Mouse (Mus musculus): ENCODE results near the gene Ntf5.
"Not testable (repeated sequence)": the region's sequence is repeated elsewhere in the genome, so short reads cannot be mapped to it uniquely, and the experiment has no call there.

The Ntf5 gene

GRCm38 (mm10) chr7:45462868-45463267 lies 49.4 kb downstream of the Ntf5 start:
- DNase-seq: not testable (repeated sequence)

GRCm38 (mm10) chr7:45463987-45464778 lies 50.7 kb downstream of the Ntf5 start:
- DNase-seq: no peak

GRCm38 (mm10) chr7:45465112-45465511 lies 51.6 kb downstream of the Ntf5 start:
- DNase-seq: no peak

GRCm38 (mm10) chr7:45465549-45465948 lies 52.1 kb downstream of the Ntf5 start:
- peak; percentile 64 for DNase-seq

GRCm38 (mm10) chr7:45466283-45467089 lies 53.0 kb downstream of the Ntf5 start, which contains the start of gene Bax:
Gene Bax (minus strand): TSS chr7:45466898.
- peak; percentile 98 for DNase-seq

Measured in cerebellum, adult 11-12 months (tissue).